Mouse (Mus musculus) spleen, postnatal 36 days (tissue): ENCODE data around the gene Ppfia3.
"Not testable (repeated sequence)": the region's sequence is repeated elsewhere in the genome, so short reads cannot be mapped to it uniquely, and the experiment has no call there.

ENCODE experiments used
- DNase-seq, 2 experiments: peaks; one replicate each; pipeline ENCODE4 v3.0.0; 2022; ENCODE audit warnings: low spot score in 2 of 2, mixed read lengths in 1 of 2

Gene Ppfia3

DNA sequence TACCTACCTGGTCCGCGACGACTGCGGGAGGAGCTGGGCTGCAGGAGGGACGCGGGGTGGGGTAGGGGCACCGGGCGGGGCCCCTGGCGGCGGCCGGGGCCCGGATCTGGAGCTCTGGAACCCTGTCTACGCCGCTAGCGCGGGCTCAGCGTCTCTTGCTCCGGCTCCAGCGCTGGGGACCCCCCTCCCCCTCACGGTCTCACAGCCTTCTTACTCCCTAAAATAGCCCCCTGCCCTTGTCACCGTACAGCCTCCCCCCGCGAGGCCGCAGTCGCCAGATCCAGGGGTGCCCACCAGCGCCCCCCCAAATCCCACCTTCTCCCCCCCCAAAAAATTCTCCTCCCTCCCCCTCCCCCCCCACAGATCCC is at the start of gene Ppfia3:
Gene Ppfia3, minus strand, starts transcription at position 368 of the 368 bp plus-strand sequence.
- DNase-seq, result no peak

DNA sequence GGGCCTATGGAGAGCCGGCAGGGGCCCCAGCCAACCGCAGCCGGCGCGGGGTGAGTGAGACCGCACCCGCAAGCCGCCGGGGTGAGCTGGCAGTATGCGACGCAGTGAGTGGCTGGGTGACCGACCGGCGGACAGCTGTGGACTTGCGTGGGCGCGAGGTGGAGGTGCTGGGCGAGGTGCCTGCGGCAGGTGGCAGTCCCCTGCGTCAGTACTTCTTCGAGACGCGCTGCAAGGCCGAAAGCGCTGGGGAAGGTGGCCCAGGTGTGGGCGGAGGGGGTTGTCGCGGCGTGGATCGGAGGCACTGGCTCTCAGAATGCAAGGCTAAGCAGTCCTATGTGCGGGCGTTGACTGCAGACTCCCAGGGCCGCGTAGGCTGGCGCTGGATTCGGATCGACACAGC is 48.8 kb upstream of the Ppfia3 start:
- no peak for DNase-seq

DNA sequence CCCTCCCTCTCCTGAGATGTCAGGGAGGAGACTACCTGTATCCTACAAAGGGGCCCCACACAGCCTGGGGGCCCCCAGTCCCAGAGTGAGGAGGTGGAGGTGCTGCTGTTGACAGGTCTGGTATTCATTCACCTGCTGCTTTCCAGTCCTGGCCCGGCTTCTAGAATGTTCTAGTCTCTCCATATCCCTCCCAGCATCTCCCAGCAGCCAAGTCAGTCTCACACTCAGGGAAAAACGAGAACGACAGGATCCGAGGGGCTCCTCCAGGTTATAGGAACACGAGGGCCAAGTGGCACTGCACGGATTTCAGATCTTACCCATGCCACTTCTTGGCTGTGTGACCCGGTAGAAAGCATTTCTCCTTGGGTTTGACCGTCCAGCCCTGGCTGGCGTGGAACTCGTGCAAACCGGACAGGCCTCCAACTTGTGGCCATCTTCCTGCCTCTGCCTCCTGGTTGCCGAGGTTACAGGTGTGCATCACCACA is 48.0 kb upstream of the Ppfia3 start:
- no peak for DNase-seq

DNA sequence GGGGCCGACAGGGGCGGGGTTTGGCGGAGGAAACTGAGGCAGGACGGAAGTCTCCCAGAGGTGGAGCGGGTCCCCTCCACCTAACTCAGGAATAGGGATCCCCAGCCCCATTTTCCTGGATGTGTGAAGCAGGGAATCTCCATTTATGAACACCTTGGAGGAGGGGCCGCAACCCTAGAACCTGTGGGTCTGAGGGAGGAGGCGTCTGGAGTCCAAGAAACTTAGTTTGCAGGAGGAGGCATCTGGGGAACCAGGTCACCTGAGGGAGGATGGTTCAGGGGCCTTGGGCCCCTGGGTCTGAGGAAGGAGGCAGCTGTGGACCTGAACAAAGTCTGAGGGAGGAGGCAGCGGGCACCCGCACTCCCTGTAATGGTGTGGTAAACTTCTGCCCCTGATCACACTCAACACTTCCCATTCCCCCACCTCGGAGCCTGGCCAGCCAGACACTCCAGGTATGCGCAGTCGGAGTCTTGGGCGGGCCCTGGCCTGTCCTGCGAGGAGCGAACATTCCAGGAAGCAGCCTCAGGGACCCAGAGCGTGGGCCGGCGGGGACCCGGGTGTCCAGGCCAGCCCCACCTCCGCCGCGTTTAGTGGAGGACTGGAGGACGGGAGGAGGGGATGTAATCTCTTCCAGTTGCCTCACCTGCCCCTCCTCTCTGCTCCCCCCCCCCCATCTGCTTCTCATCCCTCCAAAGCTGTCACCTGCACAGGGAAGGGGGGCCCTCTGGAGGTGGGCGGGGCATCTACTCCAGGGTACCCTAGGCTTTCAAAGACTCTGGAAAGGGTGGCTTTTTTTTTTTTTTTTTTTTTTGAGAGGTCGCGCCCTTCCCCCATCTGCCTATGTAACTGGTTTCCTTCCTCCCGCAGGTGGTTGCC is 47.3 kb upstream of the Ppfia3 start:
- no peak for DNase-seq

DNA sequence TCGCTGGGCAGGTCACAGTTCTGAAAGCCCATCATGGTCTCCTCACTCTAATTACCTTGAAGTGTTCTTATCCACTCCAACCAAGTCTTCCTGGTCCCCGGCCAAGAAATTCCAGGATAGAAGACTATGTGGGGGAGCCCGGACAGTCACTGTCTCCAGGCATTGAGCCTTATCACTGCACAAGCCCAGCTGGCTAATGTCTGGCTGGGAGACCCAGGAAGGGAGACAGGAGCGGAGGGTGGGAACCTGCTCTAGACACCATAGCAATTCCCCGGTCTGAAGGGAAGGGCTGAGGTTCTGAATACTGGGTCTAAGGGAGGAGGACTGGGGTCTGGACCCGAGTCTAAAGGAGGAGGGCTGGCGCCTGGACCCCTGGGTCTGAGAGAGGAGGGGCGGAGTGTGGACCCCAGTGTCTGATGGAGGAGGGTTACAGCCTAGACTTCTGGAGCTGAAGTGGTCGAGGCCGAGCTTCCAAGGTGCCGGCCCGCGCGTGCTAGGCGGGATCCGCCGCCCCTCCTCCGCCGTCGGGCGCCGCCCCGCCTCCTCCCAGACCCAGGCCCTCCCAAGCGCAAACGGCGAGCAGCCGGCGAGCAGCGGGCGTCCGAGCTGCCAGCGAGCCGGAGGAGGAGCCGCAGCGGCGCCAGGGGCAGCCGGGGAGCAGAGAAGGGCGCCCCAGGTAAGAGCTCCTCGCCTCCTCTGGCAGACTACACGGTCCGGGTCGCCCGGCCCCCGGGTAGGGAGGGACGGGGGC is 46.5 kb upstream of the Ppfia3 start, which contains the start of gene Ntf5:
Gene Ntf5, plus strand, starts transcription at position 583 of the 751 bp plus-strand sequence.
- DNase-seq, result no peak

DNA sequence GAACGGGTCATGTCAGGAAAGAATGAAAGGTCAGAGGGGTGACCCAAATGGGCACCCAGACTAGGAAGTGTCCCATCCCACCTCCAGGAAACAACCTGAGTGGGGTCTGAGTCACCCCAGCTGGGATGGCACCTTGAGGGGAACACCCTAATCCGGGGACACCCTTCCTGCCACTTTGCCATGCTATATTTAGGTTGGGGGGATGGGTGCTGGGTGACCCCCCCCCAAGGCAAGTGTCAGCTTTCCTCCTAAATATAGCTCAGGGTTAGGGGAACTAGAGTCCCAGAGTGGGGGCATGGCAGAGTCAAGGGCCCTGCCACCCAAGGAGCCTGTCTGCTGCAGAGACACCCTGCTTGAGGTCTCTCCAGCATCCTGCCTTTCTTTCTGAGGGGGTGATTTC is 45.6 kb upstream of the Ppfia3 start:
- no peak for DNase-seq

DNA sequence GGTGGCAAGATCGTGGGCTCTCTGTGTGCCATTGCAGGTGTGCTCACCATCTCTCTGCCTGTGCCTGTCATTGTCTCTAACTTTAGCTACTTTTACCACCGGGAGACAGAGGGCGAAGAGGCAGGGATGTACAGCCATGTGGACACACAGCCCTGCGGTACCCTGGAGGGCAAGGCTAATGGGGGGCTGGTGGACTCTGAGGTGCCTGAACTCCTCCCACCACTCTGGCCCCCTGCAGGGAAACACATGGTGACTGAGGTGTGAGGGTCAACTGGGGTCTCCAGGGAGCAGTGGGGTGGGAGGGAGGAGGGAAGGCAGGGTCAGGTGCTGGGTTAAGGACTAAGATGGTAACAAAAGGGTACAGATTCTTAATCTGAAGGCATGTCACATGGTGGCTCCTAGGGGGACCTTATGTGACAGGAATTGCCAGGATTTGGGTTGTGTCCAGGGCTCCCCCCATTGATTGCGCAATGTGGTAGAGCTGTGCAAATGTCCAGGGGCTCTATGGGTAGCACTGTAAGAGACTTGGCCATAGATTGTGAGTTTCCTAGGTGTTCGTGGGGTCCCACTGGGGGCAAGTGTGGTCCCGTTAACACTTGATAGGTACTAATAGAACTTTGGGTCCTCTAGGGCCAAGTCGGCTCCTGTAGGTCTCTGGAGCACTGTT is 42.8 kb upstream of the Ppfia3 start:
- DNase-seq, result no peak

DNA sequence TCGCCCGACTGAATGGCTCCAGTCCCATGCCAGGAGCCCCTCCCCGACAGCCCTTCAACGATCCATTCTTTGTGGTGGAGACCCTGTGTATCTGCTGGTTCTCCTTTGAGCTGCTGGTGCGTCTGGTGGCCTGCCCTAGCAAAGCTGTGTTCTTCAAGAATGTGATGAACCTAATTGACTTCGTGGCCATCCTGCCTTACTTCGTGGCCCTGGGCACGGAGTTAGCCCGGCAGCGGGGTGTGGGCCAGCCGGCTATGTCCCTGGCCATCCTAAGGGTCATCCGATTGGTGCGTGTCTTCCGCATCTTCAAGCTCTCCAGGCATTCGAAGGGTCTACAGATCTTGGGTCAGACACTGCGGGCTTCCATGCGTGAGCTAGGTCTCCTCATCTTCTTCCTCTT is 42.1 kb upstream of the Ppfia3 start:
- no peak for DNase-seq

DNA sequence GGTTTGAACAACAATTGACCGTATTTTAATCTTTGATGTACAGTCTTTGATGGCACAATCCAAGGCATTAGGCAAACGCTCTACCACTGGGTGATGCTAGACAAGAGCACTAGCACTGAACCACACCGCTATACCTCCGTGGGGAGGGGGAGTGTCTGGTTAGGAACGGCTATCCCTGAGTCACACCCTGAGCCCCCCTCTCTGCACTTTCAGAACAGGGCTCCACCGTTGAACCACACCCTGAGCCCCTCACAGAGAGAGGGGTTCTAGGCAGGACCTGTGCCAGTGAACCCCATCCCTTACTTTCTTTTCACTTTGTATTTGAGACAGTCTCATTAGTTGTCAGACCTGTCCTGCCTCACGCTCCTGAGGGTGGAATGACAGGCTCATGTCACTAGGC is 41.5 kb upstream of the Ppfia3 start:
- DNase-seq, result no peak

DNA sequence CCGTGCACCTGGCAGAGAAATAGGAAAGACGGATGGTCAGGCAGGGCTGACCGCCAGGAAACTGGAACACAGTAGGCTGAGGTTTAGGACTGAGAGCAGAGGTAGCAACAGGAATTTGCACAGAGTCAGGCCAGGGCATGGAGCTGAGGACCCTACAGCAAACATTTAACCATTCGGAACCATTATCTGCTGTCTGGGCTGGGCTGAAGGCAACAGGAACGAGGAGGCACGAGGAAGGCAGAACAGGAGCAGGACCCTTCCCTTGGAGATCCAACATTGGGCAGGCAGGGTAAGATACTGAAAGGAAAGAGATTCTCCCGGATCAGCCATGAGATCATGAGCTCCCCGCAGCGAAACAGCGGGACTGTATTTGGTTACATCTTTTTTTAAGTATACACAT is 41.0 kb upstream of the Ppfia3 start:
- no peak for DNase-seq

DNA sequence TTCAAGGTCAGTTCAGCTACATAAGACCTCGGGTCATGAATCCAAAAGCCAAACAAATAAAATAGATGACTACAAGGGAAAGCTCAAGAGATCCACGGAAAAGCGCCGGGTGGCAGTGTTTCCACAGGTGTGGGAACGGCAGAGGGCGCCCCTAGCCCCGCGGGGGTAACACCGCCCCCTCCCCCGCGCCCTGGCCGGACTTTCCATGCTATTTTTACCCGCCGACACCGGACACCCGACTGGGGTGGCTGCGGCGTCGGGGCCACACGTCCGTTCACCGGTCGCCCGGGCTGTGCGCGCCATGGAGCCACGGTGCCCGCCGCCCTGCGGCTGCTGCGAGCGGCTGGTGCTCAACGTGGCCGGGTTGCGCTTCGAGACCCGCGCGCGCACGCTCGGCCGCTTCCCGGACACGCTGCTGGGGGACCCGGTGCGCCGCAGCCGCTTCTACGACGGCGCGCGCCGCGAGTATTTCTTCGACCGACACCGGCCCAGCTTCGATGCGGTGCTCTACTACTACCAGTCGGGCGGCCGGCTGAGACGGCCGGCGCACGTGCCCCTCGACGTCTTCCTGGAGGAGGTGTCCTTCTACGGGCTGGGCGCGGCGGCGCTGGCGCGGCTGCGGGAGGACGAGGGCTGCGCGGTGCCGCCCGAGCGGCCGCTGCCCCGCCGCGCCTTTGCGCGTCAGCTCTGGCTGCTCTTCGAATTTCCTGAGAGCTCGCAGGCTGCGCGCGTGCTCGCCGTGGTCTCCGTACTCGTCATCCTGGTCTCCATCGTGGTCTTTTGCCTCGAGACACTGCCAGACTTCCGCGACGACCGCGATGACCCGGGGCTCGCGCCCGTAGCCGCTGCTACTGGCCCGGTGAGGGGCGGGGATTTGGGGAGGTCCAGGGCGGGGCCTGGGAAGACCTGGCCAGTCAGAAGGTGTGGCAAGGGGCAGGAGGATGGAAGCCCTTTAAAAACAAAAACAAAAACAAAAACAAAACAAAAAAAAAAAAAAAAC is 39.6 kb upstream of the Ppfia3 start:
- no peak for DNase-seq

DNA sequence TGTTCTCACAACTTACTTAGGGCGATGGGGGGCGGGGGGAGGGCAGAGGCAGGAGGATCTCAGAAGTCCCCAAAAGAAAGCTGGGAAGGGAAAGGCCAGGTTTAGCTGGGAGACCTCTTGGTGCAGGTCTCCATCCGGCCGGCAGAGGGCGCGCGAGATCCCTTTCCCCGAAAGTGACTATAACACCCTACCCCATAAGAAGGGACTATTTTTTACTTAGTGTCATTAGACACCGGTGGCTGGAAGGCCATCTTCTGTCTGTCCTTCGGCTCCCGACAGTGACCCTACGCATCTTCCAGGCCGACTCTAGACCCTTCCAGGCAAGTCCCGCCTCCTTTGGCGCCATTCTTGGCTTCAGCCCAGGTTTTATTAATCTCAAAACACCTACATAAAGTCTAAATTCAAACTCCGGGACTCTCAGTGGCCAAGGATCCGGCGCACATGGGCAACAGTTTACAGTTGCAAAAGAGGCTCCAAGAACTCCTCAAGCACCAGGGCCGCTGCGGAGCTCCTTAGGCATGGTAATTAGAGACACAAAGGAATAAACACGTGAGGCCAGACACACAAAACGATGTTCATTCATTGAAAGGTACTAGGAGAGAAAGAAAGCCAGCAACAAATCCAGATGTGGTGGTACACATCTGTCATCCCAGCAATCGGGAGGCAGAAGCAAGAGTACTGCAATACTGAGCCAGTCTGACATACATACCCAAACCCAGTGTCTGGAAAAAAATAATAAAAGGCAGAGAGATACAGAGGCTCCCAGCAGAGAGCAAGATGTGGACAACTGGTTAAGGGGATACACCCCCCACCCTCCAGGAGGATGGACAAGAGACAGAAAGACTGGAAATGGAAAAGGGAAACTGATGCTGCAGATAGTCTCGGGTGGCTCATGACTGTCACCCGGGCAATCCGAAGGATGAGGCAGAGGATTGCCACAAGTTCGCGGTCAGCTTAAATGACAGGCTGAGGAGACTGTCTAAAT is 38.6 kb upstream of the Ppfia3 start, which contains the start of gene Kcna7:
Gene Kcna7, plus strand, starts transcription at position 563 of the 985 bp plus-strand sequence.
- peak; percentile 57 to 69 for DNase-seq

DNA sequence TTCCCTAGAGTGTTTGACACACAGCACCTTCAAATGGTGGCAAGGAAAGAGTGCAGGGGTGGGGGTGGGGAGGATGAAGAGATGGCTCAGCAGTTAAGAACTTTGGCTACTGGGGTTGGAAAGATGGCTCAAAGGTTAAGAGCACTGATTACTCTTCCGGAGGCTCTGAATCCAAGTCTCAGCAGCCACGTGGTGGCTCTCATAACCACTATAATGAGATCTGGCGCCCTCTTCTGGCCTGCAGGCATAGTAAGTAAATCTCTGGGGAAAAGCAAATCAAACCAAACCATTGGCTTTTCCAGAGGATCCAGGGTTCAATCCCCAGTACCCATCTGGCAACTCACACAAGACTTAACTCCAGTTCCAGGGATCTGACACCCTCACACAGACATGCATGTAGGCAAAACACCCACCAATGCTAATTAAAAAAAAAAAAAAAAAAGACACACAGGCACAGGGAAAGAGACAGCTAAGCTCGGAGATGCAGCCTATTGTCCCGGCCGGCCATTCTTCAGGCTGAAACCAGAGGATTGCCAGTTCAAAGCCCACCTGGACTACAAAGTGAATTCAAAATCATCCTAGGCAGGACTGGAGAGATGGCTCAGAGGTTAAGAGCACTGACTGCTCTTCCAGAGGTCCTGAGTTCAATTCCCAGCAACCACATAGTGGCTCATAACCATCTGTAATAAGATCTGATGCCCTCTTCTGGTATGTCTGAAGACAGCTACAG is 36.9 kb upstream of the Ppfia3 start:
- DNase-seq, result peak; percentile 46 to 61

DNA sequence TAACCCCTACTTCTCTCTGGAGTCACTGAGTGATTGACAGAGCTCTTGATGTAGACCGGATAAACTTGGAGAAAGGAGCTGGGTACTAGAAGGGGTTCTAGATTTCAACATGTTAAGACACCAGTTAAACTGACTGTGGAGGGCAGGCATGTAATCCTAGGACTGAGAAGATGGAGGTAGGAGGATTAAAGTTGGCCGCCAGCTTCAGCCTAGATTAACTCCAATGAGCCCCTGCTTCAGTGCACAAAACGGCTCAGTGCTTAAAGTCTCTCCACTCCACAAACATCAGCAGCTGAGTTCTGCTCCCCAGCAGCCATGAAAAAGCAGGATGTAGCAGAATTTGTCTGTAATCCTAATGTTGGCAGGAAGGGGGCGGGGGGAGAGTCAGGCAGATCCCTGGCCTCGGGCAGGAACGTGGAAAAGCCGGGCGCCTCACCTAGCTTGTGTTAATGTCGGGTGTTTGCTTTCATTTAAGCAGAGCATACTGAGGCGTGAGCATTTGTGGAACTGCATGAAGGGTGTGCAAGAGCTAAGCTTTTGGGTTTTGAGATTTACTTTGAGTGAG is 34.8 kb upstream of the Ppfia3 start:
- no peak for DNase-seq

DNA sequence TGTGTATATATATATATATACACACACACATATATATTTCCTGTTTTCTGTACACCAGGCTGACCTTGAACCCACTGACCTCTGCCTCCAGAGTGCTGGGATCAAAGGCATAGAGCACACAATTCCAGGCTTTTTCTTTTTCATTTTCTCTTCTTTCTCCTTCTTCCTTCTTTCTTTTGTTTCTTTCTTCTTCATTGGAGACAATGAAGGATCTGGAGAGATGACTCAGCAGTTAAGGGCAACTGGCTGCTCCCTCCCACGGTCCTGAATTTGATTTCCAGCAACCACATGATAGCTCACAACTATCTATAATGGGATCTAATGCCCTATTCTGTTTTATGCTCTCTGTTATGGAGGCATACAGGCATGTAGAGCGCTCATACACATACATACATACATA is 30.0 kb upstream of the Ppfia3 start:
- no peak for DNase-seq

DNA sequence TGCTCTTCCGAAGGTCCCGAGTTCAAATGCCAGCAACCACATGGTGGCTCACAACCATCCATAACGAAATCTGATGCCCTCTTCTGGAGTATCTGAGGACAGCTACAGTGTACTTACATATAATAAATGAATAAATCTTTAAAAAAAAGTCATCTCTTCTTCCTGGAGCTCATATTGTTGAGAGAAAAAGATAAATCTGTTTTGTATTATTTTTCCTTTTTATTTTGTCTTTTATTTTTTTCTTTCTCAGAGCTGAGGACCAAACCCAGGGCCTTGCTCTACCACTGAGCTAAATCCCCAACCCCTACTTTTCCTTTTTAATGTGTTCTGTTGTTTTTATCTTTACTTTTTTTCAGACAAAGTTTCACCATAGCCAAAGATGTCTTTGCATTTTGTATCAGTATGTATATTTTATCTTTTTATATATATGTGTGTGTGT is 29.5 kb upstream of the Ppfia3 start:
- DNase-seq, result not testable (repeated sequence)

DNA sequence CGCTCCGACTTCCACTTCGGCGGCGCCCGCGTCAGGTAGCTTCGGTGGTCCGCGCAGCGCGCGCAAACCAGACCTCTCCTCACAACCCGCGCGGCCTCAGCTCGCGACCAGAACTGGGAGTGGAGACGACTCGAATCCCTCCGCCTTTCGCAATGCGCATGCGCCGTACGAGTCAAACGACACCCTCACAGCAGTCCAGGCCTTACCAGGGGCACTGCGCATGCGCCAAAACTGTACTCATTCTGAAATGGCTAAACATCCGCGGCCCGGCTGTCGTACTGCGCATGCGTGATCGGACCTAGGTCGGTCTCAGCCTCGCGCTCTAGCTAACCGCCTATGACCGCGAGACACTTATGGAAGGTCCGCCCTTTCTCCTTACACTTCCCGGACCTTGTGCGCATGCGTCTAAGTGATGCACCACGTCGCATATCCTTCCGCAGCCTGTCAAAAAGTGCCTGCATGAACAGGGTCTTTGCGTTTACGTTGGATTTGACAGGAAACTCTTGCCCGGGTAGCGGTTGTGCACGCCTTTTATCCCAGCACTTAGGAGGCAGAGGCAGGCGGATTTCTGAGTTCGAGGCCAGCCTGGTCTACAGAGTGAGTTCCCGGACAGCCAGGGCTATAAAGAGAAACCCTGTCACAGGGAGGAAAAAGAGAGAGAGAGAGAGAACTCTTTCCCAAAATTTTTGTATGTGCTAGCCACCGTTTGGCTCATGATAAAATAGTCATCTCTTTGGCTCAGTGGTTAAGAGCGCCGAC is 28.9 kb upstream of the Ppfia3 start, which contains the start of gene Snrnp70:
Gene Snrnp70, minus strand, starts transcription at position 165 of the 759 bp plus-strand sequence.
- peak; percentile 100 for DNase-seq

DNA sequence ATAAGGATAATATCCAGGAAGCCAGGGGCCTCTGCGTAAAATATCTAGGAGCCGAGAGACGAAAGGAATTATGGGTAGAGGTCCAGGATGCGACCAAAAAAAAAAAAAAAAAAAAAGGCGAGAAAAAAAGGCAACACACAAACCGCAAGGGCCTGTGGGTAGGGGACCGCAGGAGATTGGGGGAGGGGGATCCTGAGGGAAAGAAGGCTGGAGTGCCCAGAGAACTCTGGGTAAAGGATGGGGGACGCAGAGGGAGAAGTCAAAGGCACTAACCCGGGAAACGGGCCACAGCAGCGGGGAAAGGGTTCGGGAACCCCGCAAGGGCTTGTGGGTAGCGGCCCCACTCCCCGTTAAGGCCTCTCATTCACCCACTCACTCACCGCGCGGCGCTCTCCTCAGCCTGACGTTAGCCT is 28.3 kb upstream of the Ppfia3 start:
- no peak for DNase-seq
